Mouse (Mus musculus) spleen, adult 2 months (tissue): ENCODE results near the gene Farp1.

Experiments used
- CTCF ChIP-seq: fragments of 200-500 bp; IDR thresholded peaks from 2 replicates; pipeline ENCODE4 v1.5.1; 2011; ENCODE audit warnings: mild to moderate bottlenecking, inconsistent platforms; ENCODE audit not compliant: insufficient read depth, insufficient read length, insufficient replicate concordance; ENCODE audit errors: extremely low read depth
- POLR2A ChIP-seq: fragments of 200-500 bp; IDR thresholded peaks from 2 replicates; pipeline ENCODE4 v1.6.1; 2011; ENCODE audit warnings: low read depth, low read length, inconsistent platforms

DNA sequence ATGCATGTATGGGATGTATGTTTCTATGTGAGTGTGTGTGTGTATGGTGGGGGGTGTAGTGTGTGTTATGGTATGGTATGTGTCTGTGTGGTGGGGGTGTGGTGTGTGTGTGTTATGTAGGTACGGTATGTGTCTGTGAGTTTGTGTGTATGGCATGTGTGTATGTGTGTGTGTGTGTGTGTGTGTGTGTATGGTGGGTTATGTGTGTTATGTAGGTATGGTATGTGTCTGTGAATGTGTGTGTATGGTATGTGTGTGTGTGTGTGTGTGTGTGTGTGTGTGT lies 185.0 kb downstream of the Farp1 start:
- no peak for TF ChIP-seq CTCF
- TF ChIP-seq POLR2A = no peak
